In the genomic region with DNA sequence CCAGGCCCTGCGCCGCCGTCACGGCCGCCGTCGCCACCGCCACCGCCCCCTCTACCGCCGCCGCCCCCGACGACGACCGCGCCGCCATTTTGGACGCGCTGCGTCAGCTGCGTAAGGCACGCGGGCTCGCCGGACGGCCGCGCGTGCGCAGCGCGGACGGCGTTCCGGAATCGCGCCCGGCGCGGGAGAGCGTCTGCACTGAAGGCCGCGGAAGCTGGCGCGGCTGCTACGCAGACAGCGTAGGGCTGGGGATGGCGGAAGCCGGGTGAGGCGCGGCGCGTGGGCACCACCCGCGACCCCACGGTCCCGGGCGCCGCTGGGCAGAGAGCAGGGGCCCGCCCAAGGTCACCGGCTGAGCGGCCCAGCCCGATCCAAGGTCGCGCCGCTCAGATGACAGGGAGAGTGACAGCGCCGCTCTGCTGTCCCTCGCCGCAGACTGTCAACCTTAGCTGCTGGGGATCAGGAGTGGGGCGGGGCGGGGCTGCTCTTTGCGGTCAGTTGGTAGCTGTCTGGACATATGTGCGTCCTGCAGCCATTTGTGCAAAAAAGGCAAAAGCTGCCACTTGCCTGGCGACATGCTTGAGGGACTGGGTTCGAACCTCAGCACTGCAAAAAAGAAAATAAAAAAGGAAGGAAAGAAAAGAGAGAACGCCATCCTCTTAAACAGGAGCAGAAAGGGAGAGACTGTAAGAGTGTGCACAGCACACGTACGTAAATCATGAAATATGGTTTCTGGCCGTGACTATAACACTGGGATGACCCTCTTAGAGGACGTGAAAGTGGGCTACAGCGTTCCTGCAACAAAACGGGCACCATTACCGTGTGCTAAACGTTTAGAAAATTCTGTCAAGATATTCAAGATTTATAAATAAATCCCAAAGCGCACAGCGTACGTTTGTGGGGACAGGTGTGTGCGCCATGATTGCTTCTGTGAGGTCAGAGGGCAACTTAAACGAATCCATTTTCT, we compare ENCODE assay signal across 8 mouse cellular contexts. TPM values are rescaled to one million over a fixed set of nuclear protein-coding genes. Genes with fewer than 3 reads are reported as not detected.
A peak's percentile ranks its signal among the peaks of the same experiment; 100 is the strongest.
DNase-seq lines count a peak whose midpoint lies in the region; ATAC-seq lines count a peak whose summit lies in the region.

A gene (minus strand): TSS at position 136 of the 967 bp plus-strand sequence.

- ATAC-seq in hindbrain, embryonic 14.5 days (ENCODE audit: low FRiP score): peak; percentile 89

- peaks cover 29% of the 10 kb centered on the region for H3K4me1 ChIP-seq in hindbrain, embryonic 14.5 days (replicated peaks; ENCODE audit: control insufficient read depth, insufficient read depth, low read length)

- no peaks in the 10 kb centered on the region for H3K27me3 ChIP-seq in hindbrain, embryonic 14.5 days (ENCODE audit: control insufficient read depth, insufficient read depth, low read length)

- peak; percentile 74 for DNase-seq in WW6 (ENCODE audit: low read depth, low spot score)
- DNase-seq in cerebellum, postnatal 36 days: peak; percentile 89 to 92
- peak; percentile 90 to 91 for DNase-seq in frontal cortex, postnatal 36 days (ENCODE audit: low spot score in 2 of 2)
- peak; percentile 95 for DNase-seq in hindbrain, embryonic 14.5 days (ENCODE audit: low spot score)
- DNase-seq in layer of hippocampus, postnatal 25 days (ENCODE audit: extremely low spot score in 1 of 2, low spot score in 1 of 2): peak; percentile 79 to 88
- DNase-seq in lung, postnatal 25 days (ENCODE audit: low spot score): peak; percentile 88
- DNase-seq in retina, adult 2 months (ENCODE audit: low read depth, low spot score): peak; percentile 85
- peak; percentile 92 for DNase-seq in thymus, postnatal 25 days

- H3K9me3 ChIP-seq in hindbrain, embryonic 14.5 days (ENCODE audit: control insufficient read depth, low read length): no peaks in the 10 kb centered on the region

- H3K27ac ChIP-seq in hindbrain, embryonic 14.5 days: peak within 1 kb of the TSS; percentile 99

- peak within 1 kb of the TSS; percentile 91 for H3K4me2 ChIP-seq in hindbrain, embryonic 14.5 days (replicated peaks)

- H3K4me3 ChIP-seq in hindbrain, embryonic 14.5 days (replicated peaks; ENCODE audit: low read length): peak within 1 kb of the TSS; percentile 82

- H3K9ac ChIP-seq in hindbrain, embryonic 14.5 days: peak within 1 kb of the TSS; percentile 100

- H3K36me3 ChIP-seq in hindbrain, embryonic 14.5 days (replicated peaks; ENCODE audit: control insufficient read depth, insufficient read depth): no peaks in the 10 kb centered on the region; the same call in 1 of the 2 replicates

- 7% methylated on average over 85 of the region's 91 CpGs for WGBS in hindbrain, embryonic 14.5 days

RNA-seq across cellular contexts. Expression of the gene that starts here (rescaled TPM):
- polyA plus RNA-seq in hindbrain, embryonic 14.5 days (2014; fragmentation: Nextera tagmentation; extraction: Ambion mirVana): 107 and 115 TPM in 2 replicates
- 100 to 1,000 TPM; 534 to 560 TPM for total RNA-seq in layer of hippocampus, postnatal 25 days (2021)

Comparison
In these comparisons a context has a peak if more than half of its experiments do, and no peak if none do; other contexts are left out.
1. Peak in every context shown above with its lines: DNase-seq, ATAC-seq, H3K4me3 ChIP-seq and H3K27ac ChIP-seq.